In genomic region chr14:20793758-20794531, GRCm38 (mm10) we compare ENCODE assay signal across 8 mouse cellular contexts. TPM values are rescaled to one million over a fixed set of nuclear protein-coding genes. Genes with fewer than 3 reads are reported as not detected.
DNase-seq lines count a peak whose midpoint lies in the region; ATAC-seq and TF ChIP-seq lines count a peak whose summit lies in the region.

Gene Camk2g, minus strand, starts transcription at chr14:20794088.

- peak; percentile 90 for ATAC-seq in hindbrain, embryonic 16.5 days

- H3K4me2 ChIP-seq in hindbrain, embryonic 16.5 days (ENCODE audit: low read length), result peak within 1 kb of the TSS; percentile 79

- no peaks in the 10 kb centered on the region for H3K27me3 ChIP-seq in hindbrain, embryonic 16.5 days (replicated peaks; ENCODE audit: control insufficient read depth, insufficient read depth, low read length)

- WGBS in hindbrain, embryonic 16.5 days, result 2% methylated on average over 58 of the region's 76 CpGs

- 0 out of 2 replicates have a peak, but pooled peaks cover 6% of the 10 kb centered on the region for H3K36me3 ChIP-seq in hindbrain, embryonic 16.5 days (ENCODE audit: control insufficient read depth, insufficient read depth, low read length)

- peak; percentile 60 for DNase-seq in WW6 (ENCODE audit: low read depth, low spot score)
- DNase-seq in cerebellum, postnatal 14 days, result peak; percentile 78 to 86
- DNase-seq in gastrocnemius, adult 2 months, result peak; percentile 93
- peak; percentile 70 to 78 for DNase-seq in left cerebral cortex, postnatal 25 days (ENCODE audit: low spot score in 2 of 2)
- peak; percentile 85 for DNase-seq in mesoderm, embryonic 11.5 days (ENCODE audit: low read depth, low spot score)
- DNase-seq in right cerebral cortex, postnatal 25 days, result peak; percentile 79
- DNase-seq in urinary bladder, postnatal 4 days (ENCODE audit: low spot score in 2 of 2), result peak; percentile 83 to 85

- H3K4me3 ChIP-seq in gastrocnemius, adult 2 months, result peak within 1 kb of the TSS; percentile 96
- H3K4me3 ChIP-seq in hindbrain, embryonic 16.5 days (ENCODE audit: low read length), result peak within 1 kb of the TSS; percentile 80

- intact Hi-C loops in gastrocnemius, adult 2 months (cut with DNase I), result loop anchor here (5.0 kb wide), 1 partner anchor 62 kb away; the partner anchor contains the start of gene Ndst2
- intact Hi-C loops in left cerebral cortex, postnatal 25 days (cut with DNase I), result loop anchor here (5.0 kb wide), 1 partner anchor 37 kb away; no protein-coding TSS in a partner anchor

- H3K4me1 ChIP-seq in hindbrain, embryonic 16.5 days (ENCODE audit: control insufficient read depth, insufficient read depth, low read depth, low read length), result peaks cover 22% of the 10 kb centered on the region

- no peaks in the 10 kb centered on the region for H3K9me3 ChIP-seq in hindbrain, embryonic 16.5 days (ENCODE audit: control insufficient read depth, low read length)

- peak; percentile 43 for TF ChIP-seq CTCF in gastrocnemius, adult 2 months (IDR thresholded peaks at IDR 0.05)

- H3K9ac ChIP-seq in hindbrain, embryonic 16.5 days (ENCODE audit: low read depth, low read length), result peak within 1 kb of the TSS; percentile 86

- H3K27ac ChIP-seq in gastrocnemius, adult 2 months, result peak within 1 kb of the TSS; percentile 98
- H3K27ac ChIP-seq in hindbrain, embryonic 16.5 days (ENCODE audit: low read depth, low read length), result peak within 1 kb of the TSS; percentile 83

RNA-seq across cellular contexts. Expression of gene Camk2g, which starts in this region (rescaled TPM):
- total RNA-seq in gastrocnemius, adult 2 months (2021), result 100 to 1,000 TPM; 162 to 163 TPM
- 214 and 241 TPM in 2 replicates for polyA plus RNA-seq in hindbrain, embryonic 16.5 days (2015; fragmentation: Nextera tagmentation; extraction: Ambion mirVana)
- 100 to 1,000 TPM; 292 to 312 TPM for total RNA-seq in left cerebral cortex, postnatal 25 days (2021)

Comparison
In these comparisons a context has a peak if more than half of its experiments do, and no peak if none do; other contexts are left out.
1. Peak in every context shown above with its lines: DNase-seq, ATAC-seq, H3K4me3 ChIP-seq and H3K27ac ChIP-seq.